Mouse (Mus musculus): Measurements from ENCODE around the gene Cdk10.

The Cdk10 gene

GRCm38 (mm10) chr8:123275096-123275495 lies 50.5 kb downstream of the Cdk10 start:
- DNase-seq, result no peak

- no peak for DNase-seq
Observed at GRCm38 (mm10) chr8:123278445-123278844, 53.8 kb downstream of the Cdk10 start.

- no peak for DNase-seq
Observed at GRCm38 (mm10) chr8:123279828-123280227, 55.2 kb downstream of the Cdk10 start.

GRCm38 (mm10) chr8:123280302-123281094 lies 55.9 kb downstream of the Cdk10 start:
- no peak for DNase-seq

All from embryo, embryonic 11 days (tissue).